Mouse (Mus musculus) megakaryocyte-erythroid progenitor cell, adult 5-6 weeks (primary cell): ENCODE measurements around the gene Nkx2-4. TPM values are rescaled to one million over a fixed set of nuclear protein-coding genes. Genes with fewer than 3 reads are reported as not detected.

Experiments used
- total RNA-seq, 2 experiments: library from RNA; stranded (forward) in 1 of 2; stranded (reverse) in 1 of 2; fragments of 200-1000, 215-1000 nt in 1 of 2; fragments of >200 nt in 1 of 2; fragmentation: Nextera tagmentation in 1 of 2; gene quantifications; 2 replicates each; pipeline ENCODE4 v1.2.3; 2014 to 2017

Nkx2-4 gene
- total RNA-seq, 2 experiments from 2014 or later: not detected

Other genes with a start within 250 kb of the Nkx2-4 start
- gene Kiz, start 229.6 kb downstream of the Nkx2-4 start, total RNA-seq (2014; fragmentation: Nextera tagmentation): 23.7 and 27.4 TPM in 2 replicates
- gene Kiz, start 229.6 kb downstream of the Nkx2-4 start, total RNA-seq (2017): 14.7 and 30.1 TPM in 2 replicates
- 89.8 and 107 TPM in 2 replicates for gene Xrn2, start 72.4 kb downstream of the Nkx2-4 start, total RNA-seq (2014; fragmentation: Nextera tagmentation)
- gene Xrn2, start 72.4 kb downstream of the Nkx2-4 start, total RNA-seq (2017): 199 and 249 TPM in 2 replicates
- not detected in 2 replicates for gene Nkx2-2, start 108.8 kb upstream of the Nkx2-4 start, total RNA-seq (2014; fragmentation: Nextera tagmentation)
- gene Nkx2-2, start 108.8 kb upstream of the Nkx2-4 start, total RNA-seq (2017): not detected in 2 replicates